Mouse (Mus musculus): ENCODE measurements at regions not wholly inside any gene's neighbourhood (a gene's known extent, or its start where the extent isn't known, plus 50 kb on each side); places are given as distances from the start of the nearest gene placed in this dataset.

- TF ChIP-seq CTCF (IDR thresholded peaks at IDR 0.05; ENCODE audit: control insufficient read depth, insufficient read depth, insufficient replicate concordance, low read depth, low read length) (no peak), POLR2A (IDR thresholded peaks at IDR 0.05; ENCODE audit: control insufficient read depth, low read depth, low read length) (no peak)
These were observed 75.4 kb upstream of the Lnx1 start for GRCm38 (mm10) chr5:74778076-74778465.

Measured in testis, adult 2 months (tissue).